Mouse (Mus musculus) embryonic fibroblast, embryonic 13.5 days (primary cell): ENCODE measurements around the gene Ntmt1. TPM values are rescaled to one million over a fixed set of nuclear protein-coding genes. Genes with fewer than 3 reads are reported as not detected.

Source experiments
- H3K27ac ChIP-seq: 2 replicates; pipeline ENCODE4 v1.5.1; 2012; ENCODE audit warnings: low read length, control low read depth, inconsistent platforms; ENCODE audit not compliant: insufficient read depth
- H3K4me1 ChIP-seq: 2 replicates; pipeline ENCODE4 v1.6.1; 2011; ENCODE audit warnings: low read length; ENCODE audit not compliant: control insufficient read depth, insufficient read depth
- H3K4me3 ChIP-seq: 2 replicates; pipeline ENCODE4 v1.5.1; 2011; ENCODE audit warnings: mild to moderate bottlenecking, control low read depth, low read length; ENCODE audit not compliant: insufficient read depth
- CTCF ChIP-seq: IDR thresholded peaks from 2 replicates; pipeline ENCODE4 v1.5.1; 2011; ENCODE audit warnings: mild to moderate bottlenecking, control low read depth, low read length, moderate library complexity, borderline replicate concordance; ENCODE audit not compliant: insufficient read depth
- POLR2A ChIP-seq: IDR thresholded peaks from 2 replicates; pipeline ENCODE4 v1.6.1; 2011; ENCODE audit warnings: low read depth, mild to moderate bottlenecking, control low read depth, low read length, moderate library complexity
- polyA plus RNA-seq: library from polyadenylated mRNA; stranded (reverse); fragments of >200 nt; gene quantifications from 2 replicates; pipeline ENCODE4 v1.2.4, GENCODE M21; 2011; ENCODE audit warnings: low read depth; ENCODE audit not compliant: missing spikeins, insufficient read length

The Ntmt1 gene
- polyA plus RNA-seq, 1 experiment: 25.6 TPM

- Histone ChIP-seq H3K4me3 (no peak overlapping the region), H3K4me1 (peaks cover 2% of the 10 kb centered on the region; the same call in 1 of the 2 replicates), H3K27ac (no peak overlapping the region)
- TF ChIP-seq POLR2A: no peak
- no peak for TF ChIP-seq CTCF
Measured at GRCm38 (mm10) chr2:30819873-30820272, 12.2 kb downstream of the Ntmt1 start.

GRCm38 (mm10) chr2:30821073-30821472 is 13.4 kb downstream of the Ntmt1 start:
- H3K27ac ChIP-seq: no peak overlapping the region
- TF ChIP-seq CTCF: no peak
- TF ChIP-seq POLR2A: no peak
- H3K4me3 ChIP-seq: no peak overlapping the region
- peaks cover 2% of the 10 kb centered on the region; the same call in 1 of the 2 replicates for H3K4me1 ChIP-seq

- TF ChIP-seq CTCF (no peak), POLR2A (0 out of 2 replicates have a peak, but pooled peaks have one; percentile 17)
- H3K27ac ChIP-seq: no peak overlapping the region
- no peak overlapping the region for H3K4me3 ChIP-seq
Measured at GRCm38 (mm10) chr2:30822460-30822859, 14.8 kb downstream of the Ntmt1 start.

DNA sequence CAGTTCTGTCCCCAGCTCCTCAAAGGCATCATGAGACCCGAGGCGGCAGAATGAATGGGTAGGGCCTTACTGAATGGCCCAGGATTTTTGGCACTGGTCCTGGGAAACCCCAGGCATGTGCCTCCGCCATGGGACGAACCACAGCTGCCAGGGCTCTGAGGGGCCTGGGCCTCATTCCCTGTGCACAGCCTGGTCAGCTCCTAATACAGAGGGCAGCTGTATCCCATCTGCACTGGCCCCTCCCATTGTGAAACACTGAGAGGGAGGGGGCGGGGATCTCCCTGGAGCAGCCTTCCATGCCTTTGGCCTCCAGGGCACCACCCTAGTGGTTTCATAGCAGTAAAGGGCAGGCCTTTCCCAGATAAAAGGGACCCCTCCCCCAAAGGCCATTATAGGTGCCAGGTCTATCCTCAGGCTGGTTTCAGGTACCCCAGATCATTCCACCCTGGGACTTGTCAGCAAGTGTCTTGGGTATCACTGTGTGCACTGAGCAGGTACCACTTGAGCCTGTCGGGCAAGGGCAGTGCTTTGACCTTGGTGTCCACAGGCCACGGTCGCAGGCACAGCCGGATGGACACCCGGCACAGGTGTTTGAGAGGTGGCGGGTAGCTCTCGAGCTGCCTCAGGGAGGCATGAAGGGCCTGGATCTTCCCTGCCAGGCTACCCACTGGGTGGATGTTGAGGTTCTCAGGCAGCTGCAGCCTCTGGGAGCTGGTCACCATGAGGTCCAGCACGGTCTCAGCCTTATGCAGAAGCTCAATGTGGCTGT is 15.9 kb downstream of the Ntmt1 start:
- TF ChIP-seq CTCF (no peak), POLR2A (0 out of 2 replicates have a peak, but pooled peaks have one; percentile 0)
- H3K4me3 ChIP-seq: no peak overlapping the region
- H3K27ac ChIP-seq: peak overlapping the region; percentile 9; the same call in 1 of the 2 replicates
- peaks cover 2% of the 10 kb centered on the region; the same call in 1 of the 2 replicates for H3K4me1 ChIP-seq

More at GRCm38 (mm10) chr2:30822460-30822859, 14.8 kb downstream of the Ntmt1 start:
- H3K4me1 ChIP-seq: peaks cover 2% of the 10 kb centered on the region; the same call in 1 of the 2 replicates

DNA sequence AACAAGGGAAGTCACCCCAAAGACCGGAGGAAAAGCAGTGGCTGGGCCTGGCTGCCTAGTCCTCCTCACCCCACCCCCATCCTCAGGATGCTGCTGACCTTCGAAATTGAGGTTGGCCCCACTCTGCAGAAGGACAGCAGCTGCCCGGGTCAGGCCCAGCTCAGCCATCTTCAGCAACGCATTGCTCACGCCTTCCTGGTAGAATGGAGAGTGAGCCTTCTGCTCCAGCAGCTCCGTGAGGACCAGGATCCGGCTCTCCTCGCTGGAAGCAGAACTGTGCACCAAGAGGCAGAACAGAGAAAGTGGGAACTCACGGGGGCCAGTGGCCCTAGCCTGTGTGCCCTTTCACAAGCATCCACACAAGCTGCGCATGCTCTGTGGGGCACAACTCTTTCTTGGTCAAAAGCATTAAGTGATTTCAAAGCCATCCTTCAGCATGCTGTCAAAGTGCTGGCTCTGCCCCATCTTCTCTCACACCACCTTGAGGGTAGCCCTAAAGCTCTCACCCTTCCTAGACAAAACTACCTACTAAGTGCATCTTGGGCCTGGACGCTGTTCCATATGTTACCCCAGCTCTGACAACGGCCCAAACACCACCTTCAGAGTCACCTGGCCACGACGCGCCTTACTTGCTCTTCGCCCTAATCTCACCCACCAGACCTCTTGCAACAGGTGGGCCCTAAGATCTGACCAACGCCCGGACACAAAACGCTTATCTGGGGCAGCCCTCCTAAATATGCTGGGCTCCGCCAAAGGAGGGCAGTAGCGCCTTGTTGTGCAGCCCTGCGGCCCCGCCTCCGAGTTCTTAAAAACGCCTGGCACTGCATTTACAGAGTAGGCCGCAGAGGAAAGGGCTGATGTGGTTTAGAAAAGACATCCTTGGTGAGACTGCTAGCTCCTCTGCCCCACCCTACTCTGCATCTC is 19.5 kb downstream of the Ntmt1 start:
- Histone ChIP-seq H3K27ac (peak overlapping the region; percentile 34), H3K4me3 (peak overlapping the region; percentile 76), H3K4me1 (peaks cover 2% of the 10 kb centered on the region; the same call in 1 of the 2 replicates)
- TF ChIP-seq CTCF (peak; percentile 36; the same call in 1 of the 2 replicates), POLR2A (peak; percentile 52; the same call in 1 of the 2 replicates)

DNA sequence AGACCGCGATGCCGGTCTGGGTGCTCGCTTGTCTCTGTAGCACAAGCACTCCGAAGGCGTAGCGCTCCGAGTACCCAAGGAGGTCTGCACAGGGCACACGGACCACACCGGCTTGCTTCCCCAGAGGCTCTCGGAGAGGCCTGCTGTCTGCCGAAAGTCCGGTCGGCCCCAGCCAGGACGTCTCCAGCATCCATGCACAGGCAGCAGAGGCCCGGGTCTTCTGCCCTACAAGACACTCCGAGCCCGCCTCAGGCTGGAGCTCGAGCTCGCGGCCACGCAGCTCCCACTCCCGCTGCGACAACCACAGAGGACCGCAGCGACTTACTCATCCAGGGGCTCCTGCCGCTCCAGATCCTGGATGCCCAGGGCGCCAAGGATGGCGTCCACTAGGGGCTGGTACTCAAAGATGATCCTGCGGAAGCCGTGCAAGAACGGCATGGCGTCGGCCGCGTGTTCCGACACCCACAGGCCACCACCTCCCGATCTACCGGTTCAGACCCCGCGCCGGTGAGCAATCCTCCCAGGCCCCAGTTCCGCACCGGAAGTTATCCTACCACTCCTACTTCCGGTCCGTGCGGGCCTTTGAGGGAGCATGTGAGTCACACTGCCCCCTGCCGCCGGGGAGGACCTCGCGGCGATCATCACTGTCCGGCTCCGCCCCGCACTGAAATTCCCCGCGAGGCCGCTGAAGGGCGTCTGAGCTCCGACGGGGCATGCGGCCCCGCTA is 20.3 kb downstream of the Ntmt1 start:
- peak; percentile 89 for TF ChIP-seq CTCF
- peak; percentile 79 for TF ChIP-seq POLR2A
- Histone ChIP-seq H3K27ac (peak overlapping the region; percentile 34), H3K4me1 (peaks cover 2% of the 10 kb centered on the region), H3K4me3 (peak overlapping the region; percentile 76)

DNA sequence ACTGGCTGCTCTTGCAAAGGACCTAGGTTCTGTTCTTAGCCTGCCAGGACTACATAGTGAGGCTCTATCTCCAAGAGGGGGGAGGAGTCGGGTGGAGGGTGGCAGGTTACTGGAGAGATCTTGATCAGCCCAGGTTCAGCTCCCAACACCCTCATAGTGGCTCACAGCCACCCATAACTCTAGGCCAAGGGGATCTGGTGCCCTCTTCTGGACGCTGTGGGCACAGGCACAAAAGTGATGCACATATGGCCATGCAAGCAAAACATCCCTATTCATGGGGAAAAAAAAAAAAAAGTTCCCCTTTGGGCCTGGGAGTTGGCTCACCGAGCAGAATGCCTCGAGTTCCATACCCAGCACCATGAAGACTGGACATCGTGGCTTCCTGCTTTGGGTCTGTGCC is 21.7 kb downstream of the Ntmt1 start:
- H3K27ac ChIP-seq: no peak overlapping the region
- TF ChIP-seq POLR2A (no peak), CTCF (peak; percentile 61; the same call in 1 of the 2 replicates)
- H3K4me3 ChIP-seq: no peak overlapping the region
- H3K4me1 ChIP-seq: peaks cover 6% of the 10 kb centered on the region

GRCm38 (mm10) chr2:30830283-30830795 is 22.7 kb downstream of the Ntmt1 start, which contains the start of gene Asb6:
Gene Asb6 (minus strand): TSS chr2:30830333.
- Histone ChIP-seq H3K4me1 (peaks cover 11% of the 10 kb centered on the region), H3K27ac (no peak within 1 kb of the TSS)
- TF ChIP-seq POLR2A (no peak), CTCF (no peak)

More at GRCm38 (mm10) chr2:30830283-30830795, 22.7 kb downstream of the Ntmt1 start, which contains the start of gene Asb6:
- H3K4me3 ChIP-seq: no peak within 1 kb of the TSS
